In genomic region chr1:86758091-86758490, GRCm38 (mm10) we compare ENCODE assay signal across 20 mouse cellular contexts. TPM values are rescaled to one million over a fixed set of nuclear protein-coding genes. Genes with fewer than 3 reads are reported as not detected.
DNase-seq lines count a peak whose midpoint lies in the region; ATAC-seq and TF ChIP-seq lines count a peak whose summit lies in the region.
"Had no signal": no experiment of that assay in that cellular context is flagged by ENCODE, and none has a peak within 500 bp of the region (broad histone marks: within the 10 kb centered on the region; RNA-seq: fewer than 3 reads in every experiment).

No protein-coding gene starts in this region.

- H3K9ac ChIP-seq in intestine, embryonic 16.5 days (ENCODE audit: low read depth, low read length): no peak overlapping the region
- H3K9ac ChIP-seq: embryonic facial prominence, embryonic 15.5 days; forebrain, postnatal 0 days; liver, embryonic 12.5 days had no signal

- peak overlapping the region; percentile 24 for H3K4me3 ChIP-seq in gastrocnemius, adult 2 months
- H3K4me3 ChIP-seq in myocyte: no peak overlapping the region
- H3K4me3 ChIP-seq in intestine, embryonic 16.5 days (ENCODE audit: low read length): no peak overlapping the region
- H3K4me3 ChIP-seq: embryonic facial prominence, embryonic 15.5 days; liver, embryonic 12.5 days had no signal

- intact Hi-C loops in gastrocnemius, adult 2 months (cut with DNase I): loop anchor here (5.0 kb wide), 1 partner anchor 284 kb away; no protein-coding TSS in a partner anchor

- no peak for TF ChIP-seq CTCF in gastrocnemius, adult 2 months (IDR thresholded peaks at IDR 0.05)

- H3K79me2 ChIP-seq in myocyte (ENCODE audit: control insufficient read depth, insufficient read depth): no peaks in the 10 kb centered on the region

- no peaks in the 10 kb centered on the region for H3K27me3 ChIP-seq in myocyte (ENCODE audit: control insufficient read depth, insufficient read depth, insufficient read length)
- H3K27me3 ChIP-seq in intestine, embryonic 16.5 days (replicated peaks; ENCODE audit: control insufficient read depth, insufficient read depth, low read length): no peaks in the 10 kb centered on the region
- H3K27me3 ChIP-seq: embryonic facial prominence, embryonic 15.5 days; liver, embryonic 12.5 days had no signal

- H3K9me3 ChIP-seq in intestine, embryonic 16.5 days (ENCODE audit: control insufficient read depth, low read length): no peaks in the 10 kb centered on the region
- H3K9me3 ChIP-seq: embryonic facial prominence, embryonic 15.5 days; liver, embryonic 12.5 days had no signal

- peak overlapping the region; percentile 53 for H3K4me2 ChIP-seq in myocyte (ENCODE audit: low read depth)
- no peak overlapping the region for H3K4me2 ChIP-seq in intestine, embryonic 16.5 days (ENCODE audit: low read depth, low read length)
- H3K4me2 ChIP-seq: embryonic facial prominence, embryonic 15.5 days; heart, embryonic 11.5 days; liver, embryonic 12.5 days had no signal

- H3ac ChIP-seq in myocyte (ENCODE audit: control insufficient read depth, insufficient read length): no peak overlapping the region

- no peaks in the 10 kb centered on the region for H3K4me1 ChIP-seq in intestine, embryonic 16.5 days (ENCODE audit: control insufficient read depth, insufficient read depth, low read length)
- H3K4me1 ChIP-seq: embryonic facial prominence, embryonic 15.5 days; liver, embryonic 12.5 days had no signal

- H3K36me3 ChIP-seq in myocyte (ENCODE audit: control insufficient read depth, insufficient read depth): no peaks in the 10 kb centered on the region
- H3K36me3 ChIP-seq in intestine, embryonic 16.5 days (ENCODE audit: control insufficient read depth, insufficient read depth, low read length): no peaks in the 10 kb centered on the region

- peak; percentile 23 to 28 for DNase-seq in heart, adult 18-20 months
- DNase-seq in heart, adult 11 months: no peak
- peak; percentile 6 for DNase-seq in lung, postnatal 10 days
- no peak for DNase-seq in lung, postnatal 14 days
- DNase-seq in gastrocnemius, adult 2 months: peak; percentile 38
- DNase-seq in kidney, postnatal 4 days: no peak
- DNase-seq: cerebellum, adult 9-10 months; forebrain, postnatal 0 days; kidney, adult 11 months; kidney, postnatal 10 days; retina, postnatal 1 day; right cerebral cortex, postnatal 4 days had no signal

- WGBS in intestine, embryonic 16.5 days: 78% methylated on average over 6 of the region's 6 CpGs

- no peak for TF ChIP-seq POLR2A in myocyte (IDR thresholded peaks at IDR 0.05; ENCODE audit: insufficient read length, low read depth)

- no peak for ATAC-seq in intestine, embryonic 16.5 days
- ATAC-seq: forebrain, postnatal 0 days; hindbrain, postnatal 0 days; liver, embryonic 12.5 days; midbrain, embryonic 16.5 days had no signal

- peak overlapping the region; percentile 91 for H3K27ac ChIP-seq in gastrocnemius, adult 2 months
- no peak overlapping the region for H3K27ac ChIP-seq in intestine, embryonic 16.5 days (ENCODE audit: low read length)
- H3K27ac ChIP-seq: embryonic facial prominence, embryonic 15.5 days; hindbrain, postnatal 0 days; liver, embryonic 12.5 days; stomach, postnatal 0 days had no signal

TF ChIP-seq in myocyte, 11 proteins besides CTCF, POLR2A, EP300 and RAD21:
- peak; percentile 32 for TF ChIP-seq TCF3 (IDR thresholded peaks at IDR 0.05; ENCODE audit: insufficient read length, low read depth)
- peak; percentile 75 to 88 (median 83) for TF ChIP-seq MYOD1 (IDR thresholded peaks at IDR 0.05; ENCODE audit: control insufficient read depth in 1 of 3, insufficient read length in 2 of 3, low read depth in 2 of 3)
- no peak for TF ChIP-seq MAX (IDR thresholded peaks at IDR 0.05; ENCODE audit: low read depth)
- TF ChIP-seq MYOG (IDR thresholded peaks at IDR 0.05; ENCODE audit: control insufficient read depth in 1 of 3, insufficient read depth in 1 of 3, insufficient read length in 2 of 3, low read depth in 2 of 3): peak in 2 of 3 experiments; percentile 79 to 99
- peak; percentile 74 for TF ChIP-seq TCF12 (IDR thresholded peaks at IDR 0.05; ENCODE audit: insufficient read depth, poor library complexity, severe bottlenecking)
TF ChIP-seq in myocyte: peak in this region for 4.

RNA-seq across cellular contexts. Expression of gene Dis3l2, which starts 54.5 kb away (rescaled TPM):
- 10 to 100 TPM; 11.1 to 11.6 TPM for total RNA-seq in heart, adult 18-20 months (2021)
- 10 to 100 TPM; 11.7 to 14.2 TPM for total RNA-seq in gastrocnemius, adult 2 months (2021)
- 13.7 TPM for polyA plus RNA-seq in myocyte (2012; fragmentation: generic; extraction: Trizol)
- 19.0 and 19.1 TPM in 2 replicates for polyA plus RNA-seq in intestine, embryonic 16.5 days (2015; fragmentation: Nextera tagmentation; extraction: Ambion mirVana)

Comparison
In these comparisons a context has a peak if more than half of its experiments do, and no peak if none do; other contexts are left out.
1. DNase-seq: peak in heart, adult 18-20 months (2 of 2), lung, postnatal 10 days (single experiment) and gastrocnemius, adult 2 months (single experiment); none in heart, adult 11 months (single experiment), lung, postnatal 14 days (single experiment) and kidney, postnatal 4 days (0 of 2).